Mouse (Mus musculus) heart, adult 2 months (tissue): ENCODE results near the gene Rragb.

Source experiments
- CTCF ChIP-seq: fragments of 200-600 bp; IDR thresholded peaks from 2 replicates; pipeline ENCODE4 v1.8.1; 2022; ENCODE audit warnings: antibody characterized with exemption, mild to moderate bottlenecking, moderate library complexity
- POLR2A ChIP-seq: fragments of 200-500 bp; IDR thresholded peaks from 2 replicates; pipeline ENCODE4 v1.6.1; 2011; ENCODE audit warnings: mild to moderate bottlenecking, low read depth, low read length, control low read depth; ENCODE audit not compliant: insufficient read depth

DNA sequence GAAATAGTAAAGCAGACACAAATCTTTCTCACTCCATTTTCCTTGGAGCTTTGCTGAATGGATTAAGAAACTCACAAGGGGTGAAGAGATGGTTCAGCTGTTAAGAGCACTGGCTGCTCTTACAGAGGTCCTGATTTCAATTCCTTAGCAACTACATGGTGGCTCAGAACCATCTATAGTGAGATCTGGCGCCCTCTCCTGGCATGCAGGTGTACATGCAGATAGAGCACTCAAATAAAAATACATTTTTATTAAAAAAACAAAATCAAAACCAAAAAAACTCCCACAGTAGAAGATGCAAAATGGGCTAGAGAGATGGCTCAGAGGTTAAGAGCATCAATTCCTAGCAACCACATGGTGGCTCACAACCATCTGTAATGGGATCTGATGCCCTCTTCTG, 35.0 kb downstream of the Rragb start:
- TF ChIP-seq CTCF (peak; percentile 61), POLR2A (no peak)
